Mouse (Mus musculus) bone marrow, adult 2 months (tissue): Measurements from ENCODE around the gene Hnrnpab.

ENCODE experiments used
- CTCF ChIP-seq: fragments of 200-500 bp; IDR thresholded peaks from 2 replicates; pipeline ENCODE4 v1.5.1; 2011; ENCODE audit warnings: low read length, control low read depth; ENCODE audit not compliant: control insufficient read depth, insufficient read depth
- POLR2A ChIP-seq: fragments of 200-500 bp; IDR thresholded peaks from 2 replicates; pipeline ENCODE4 v1.6.1; 2011; ENCODE audit warnings: low read depth, mild to moderate bottlenecking, control low read depth, low read length, borderline replicate concordance; ENCODE audit not compliant: control insufficient read depth

DNA sequence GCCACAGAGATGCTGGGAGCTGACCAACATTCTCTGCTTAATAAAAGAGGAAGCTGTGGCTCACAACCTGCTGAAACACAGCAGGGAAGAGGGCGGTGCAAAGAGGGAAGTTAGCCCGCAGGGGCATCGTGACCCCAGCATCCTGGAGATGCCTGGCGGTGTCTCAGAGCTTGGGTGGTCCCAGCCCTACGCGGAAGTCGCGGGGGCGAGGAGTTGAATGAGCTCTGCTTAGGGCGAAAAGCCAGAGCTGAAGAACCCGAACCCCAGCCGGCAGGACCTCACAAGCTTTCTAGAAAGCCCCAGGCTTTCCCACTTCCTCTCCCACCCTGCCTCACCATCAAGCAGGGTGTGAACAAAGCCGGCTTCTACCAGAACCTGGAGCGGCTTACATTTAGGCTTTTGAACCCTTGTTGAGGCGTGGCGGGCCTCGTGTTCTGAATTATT lies 31.3 kb upstream of the Hnrnpab start:
- no peak for TF ChIP-seq CTCF
- peak; percentile 74; the same call in 1 of the 2 replicates for TF ChIP-seq POLR2A
